Mouse (Mus musculus) T-helper 2 cell (primary cell): ENCODE measurements around the gene Kremen2.
"Not testable (repeated sequence)": the region's sequence is repeated elsewhere in the genome, so short reads cannot be mapped to it uniquely, and the experiment has no call there.

ENCODE experiments used
- in situ Hi-C: fragments of 300-600 bp; cut with MboI, MseI; formaldehyde crosslinking; loops from one replicate; pipeline ENCODE4 v1.15.1; 2025; ENCODE audit warnings: high pct_unique_total_duplicates

Gene Kremen2

DNA sequence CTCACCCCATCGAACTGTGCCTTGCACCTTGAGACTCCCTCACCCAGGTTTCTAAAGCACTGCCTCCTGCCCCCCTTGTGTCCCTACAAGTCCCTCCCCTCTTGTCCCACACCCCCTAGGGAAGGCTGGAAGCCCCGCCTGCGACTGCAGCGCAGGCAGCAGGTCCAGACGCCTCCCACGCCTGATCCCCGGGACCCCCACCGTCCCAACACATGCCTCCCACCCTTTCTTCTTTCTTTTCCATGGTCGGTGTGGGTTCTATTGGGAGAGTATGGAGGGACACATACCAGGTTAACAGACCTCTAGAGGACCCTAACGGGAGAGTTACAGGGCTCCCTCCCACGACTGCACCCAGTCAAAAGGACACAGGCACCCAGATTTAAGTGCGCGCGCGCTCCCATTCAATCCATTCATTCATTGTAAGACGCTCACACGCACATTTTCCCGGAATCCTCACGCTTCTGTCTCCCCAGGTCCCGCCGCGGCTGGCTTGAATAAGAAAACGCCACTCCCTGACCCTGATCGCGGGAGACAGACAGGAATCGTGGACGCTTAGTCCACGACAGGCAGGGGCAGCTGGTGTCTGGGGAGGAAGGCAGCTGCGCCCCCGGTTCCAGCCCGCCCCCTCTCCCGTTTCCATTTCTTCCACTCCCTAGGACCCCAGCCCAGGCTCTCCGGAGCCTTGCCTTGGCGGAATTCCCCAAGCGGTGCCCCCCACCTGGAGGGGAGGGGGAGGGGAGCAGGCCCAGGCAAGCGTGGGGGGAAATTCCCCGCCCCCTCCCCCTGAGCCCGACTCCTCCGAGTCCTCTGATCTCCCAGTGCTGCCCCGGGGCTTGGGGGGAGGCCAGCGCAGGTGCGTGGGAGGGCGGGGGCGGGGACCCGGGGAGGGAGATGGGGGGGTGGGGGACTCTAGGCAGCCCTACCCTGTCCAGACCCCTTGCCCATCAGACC, at the start of gene Kremen2:
Gene Kremen2 (minus strand): TSS at position 533 of the 951 bp plus-strand sequence.
- in situ Hi-C loops = no loop called here

DNA sequence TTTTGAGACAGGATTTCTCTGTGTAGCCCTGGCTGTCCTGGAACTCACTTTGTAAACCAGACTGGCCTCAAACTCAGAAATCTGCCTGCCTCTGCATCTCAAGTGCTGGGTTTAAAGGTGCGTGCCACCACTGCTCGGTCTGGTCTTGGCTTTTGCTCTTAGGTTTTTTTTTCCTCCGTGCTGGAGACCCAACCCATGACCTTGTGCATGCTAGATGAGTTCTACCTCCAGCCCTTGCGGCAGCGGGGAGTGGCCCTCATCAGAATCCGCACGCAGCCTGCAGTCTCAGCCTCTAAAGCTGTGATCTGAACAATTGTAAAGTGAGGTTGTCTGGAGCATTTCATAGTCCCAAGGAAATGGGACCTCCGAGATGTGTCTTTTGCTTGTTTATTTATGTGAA, 49.7 kb upstream of the Kremen2 start:
- in situ Hi-C loops = no loop called here

DNA sequence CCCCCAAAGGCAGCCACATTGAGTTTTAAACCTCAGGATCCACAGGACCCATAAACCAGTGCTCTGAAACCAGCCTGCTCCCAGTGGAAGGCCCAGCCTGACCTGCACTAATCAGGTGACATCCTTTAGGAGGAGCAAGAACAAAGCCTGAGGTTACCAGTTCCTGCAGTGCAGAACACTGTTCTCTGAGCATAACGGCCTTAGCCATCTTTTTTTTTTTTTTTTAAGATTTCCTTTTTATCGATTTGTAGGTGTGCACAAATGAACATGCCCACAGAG, 45.4 kb upstream of the Kremen2 start:
- in situ Hi-C loops = no loop called here

DNA sequence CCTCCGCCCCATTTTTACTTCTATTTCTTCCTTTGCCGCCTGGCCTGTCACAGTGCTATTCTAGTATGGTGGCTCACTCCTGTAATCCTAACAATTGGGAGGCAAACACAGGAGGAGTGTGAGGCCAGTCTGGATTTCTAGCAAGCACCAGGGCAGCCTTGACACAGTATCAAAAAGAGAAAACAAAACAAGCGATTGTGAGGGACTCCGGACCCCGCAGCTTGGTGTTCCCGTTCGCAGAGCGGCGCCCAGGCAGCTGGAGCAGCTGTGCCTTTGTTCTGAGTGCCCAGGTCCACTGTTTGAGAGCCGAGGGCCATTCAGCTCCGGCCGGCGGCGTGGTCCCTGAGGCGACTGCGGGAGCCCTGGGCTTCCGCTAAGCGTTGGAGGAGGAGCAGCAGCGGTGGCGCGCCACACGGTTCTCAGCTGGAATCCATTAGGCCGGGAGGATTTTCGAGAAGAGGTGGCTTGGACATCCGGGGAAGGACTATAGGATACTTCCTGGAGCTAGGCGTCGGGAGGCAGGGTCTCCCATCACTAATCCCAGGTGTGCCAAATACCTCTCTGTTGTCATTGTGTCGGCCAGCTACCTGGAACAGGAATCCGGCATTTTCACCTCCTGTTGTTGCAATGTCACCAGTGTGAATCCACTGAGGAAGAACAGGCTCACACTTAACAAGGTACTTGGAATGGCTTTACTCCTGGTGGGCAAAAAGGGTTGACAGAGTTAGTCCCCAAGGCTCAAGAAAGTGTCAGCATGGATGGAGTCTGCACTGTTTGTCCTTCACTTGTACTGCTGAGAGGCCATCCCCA, 44.8 kb upstream of the Kremen2 start, which contains the start of gene Srrm2:
Gene Srrm2 (plus strand): TSS at position 264 of the 810 bp plus-strand sequence.
- in situ Hi-C loops = no loop called here

DNA sequence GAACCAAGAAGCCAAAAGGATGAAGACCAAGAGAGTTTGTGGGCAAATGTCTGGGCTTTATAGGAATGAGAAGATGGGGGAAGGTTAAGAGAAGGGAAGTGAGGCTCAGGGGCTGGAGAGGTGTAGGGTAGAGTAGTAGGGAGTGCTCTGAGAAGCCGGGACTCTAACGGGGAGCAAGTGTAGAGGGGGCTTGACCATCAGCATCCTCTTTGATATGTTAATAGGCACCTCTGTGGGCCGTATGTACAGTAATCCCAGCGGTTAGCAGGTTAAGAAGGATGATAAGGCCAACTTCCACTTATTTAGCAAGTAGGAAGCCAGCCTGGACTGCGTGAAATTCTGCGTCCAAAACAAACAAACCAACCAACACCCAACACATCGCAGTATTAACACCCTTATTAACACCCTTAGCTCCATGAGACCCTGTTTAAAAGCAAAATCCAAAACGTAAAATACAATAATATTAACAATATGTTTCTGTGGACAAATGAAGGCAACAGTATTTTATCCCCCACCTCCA, 44.2 kb upstream of the Kremen2 start:
- in situ Hi-C loops = no loop called here

DNA sequence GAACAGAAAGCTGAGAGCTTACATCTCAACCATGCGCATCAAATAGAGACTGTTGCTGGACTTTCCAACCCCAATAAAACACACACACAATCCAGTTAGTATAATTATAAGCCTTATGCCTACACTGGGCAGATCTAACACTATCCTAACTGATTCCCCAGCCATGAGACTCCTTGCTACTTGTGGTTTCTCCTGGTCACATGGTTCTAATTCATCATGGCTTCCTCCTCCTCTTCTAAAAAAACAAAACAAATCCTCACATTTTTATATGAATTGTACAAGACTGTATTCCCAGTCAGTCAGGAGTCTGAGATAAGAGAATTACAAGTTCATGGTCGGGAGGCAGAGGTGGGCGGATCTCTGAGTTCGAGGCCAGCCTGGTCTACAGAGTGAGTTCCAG, 43.3 kb upstream of the Kremen2 start:
- in situ Hi-C loops = no loop called here

DNA sequence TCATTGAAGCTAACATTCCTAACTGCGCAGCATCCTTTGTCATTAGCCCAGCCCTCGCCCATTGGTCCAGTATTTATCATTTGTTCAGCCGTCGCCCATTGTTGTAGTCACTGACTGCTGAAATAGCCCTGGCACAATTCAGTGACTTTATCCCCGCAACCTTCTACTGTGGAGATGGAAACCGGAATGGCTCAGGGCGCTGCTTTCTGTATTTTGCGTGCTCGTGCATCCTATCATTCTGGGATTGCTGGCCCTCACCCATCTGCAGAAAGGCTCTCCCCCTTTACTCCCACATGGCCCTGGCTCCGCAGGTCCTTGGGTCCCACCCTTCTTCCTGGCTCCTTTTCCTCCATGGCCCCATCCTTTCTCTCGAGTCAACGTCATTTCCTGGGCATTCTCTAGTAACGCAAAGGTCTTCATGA, 40.9 kb upstream of the Kremen2 start:
- in situ Hi-C loops = no loop called here

DNA sequence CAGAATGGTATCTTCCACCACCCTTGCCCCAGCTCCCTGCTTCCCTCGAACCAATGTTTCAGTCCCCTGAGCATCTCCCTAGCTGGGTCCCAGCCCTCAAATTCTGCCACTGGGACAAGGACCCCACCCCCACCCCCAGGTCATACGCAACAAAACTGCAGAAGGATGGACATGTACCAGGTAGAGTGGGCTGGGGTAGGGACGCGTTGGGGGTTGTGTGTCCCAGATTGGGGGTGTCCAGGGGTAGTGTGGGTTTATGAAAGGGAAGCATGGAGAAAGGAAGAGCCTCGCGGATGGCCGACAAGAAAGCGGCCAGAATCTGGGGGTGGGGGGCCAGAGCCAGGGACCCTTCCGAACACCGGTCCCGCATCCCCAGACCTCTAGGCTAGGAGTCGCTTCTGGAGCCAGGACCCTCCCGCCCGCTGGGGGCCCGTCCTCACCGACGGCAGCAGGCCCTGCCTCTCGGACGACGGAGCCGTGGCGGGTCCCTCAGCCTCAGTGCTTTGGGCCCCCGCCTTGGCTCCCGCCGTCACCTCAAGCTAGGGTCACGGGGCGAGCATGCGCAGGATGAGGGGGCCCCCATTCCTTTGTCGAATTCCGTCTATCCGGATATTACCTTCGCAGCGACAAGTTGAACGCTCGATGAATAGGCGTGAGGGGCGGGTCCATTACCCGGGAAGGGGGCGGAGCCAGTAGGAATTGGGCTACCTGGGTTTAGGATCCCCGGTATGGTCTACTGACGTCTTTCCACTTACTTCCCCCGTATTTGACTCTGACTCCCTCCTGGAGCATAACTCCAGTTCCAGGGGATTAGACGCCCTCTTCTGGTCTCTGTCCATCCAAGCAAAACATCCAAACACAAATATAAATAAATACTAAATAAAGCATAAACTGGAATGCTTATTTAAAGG, 40.2 kb upstream of the Kremen2 start, which contains the start of gene Flywch2:
Gene Flywch2 (minus strand): TSS at position 521 of the 911 bp plus-strand sequence.
- in situ Hi-C loops = no loop called here

DNA sequence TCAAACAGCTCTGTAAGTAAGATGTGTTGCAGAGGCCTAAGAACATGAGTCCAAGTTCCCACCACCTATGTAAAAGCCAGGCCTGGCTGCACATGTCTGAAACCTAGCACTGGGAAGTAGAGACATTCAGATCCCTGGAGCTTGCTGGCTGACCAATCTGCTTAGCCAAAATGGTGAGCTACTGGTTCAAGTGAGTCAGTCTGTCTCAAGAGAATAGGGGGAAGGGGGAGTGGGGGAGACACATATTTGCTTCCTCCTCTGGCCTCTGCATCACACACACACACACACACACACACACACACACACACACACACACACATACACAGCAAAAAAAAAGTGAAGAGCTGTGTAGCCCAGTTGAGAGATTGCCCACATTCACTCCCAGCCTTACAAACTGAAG, 37.7 kb upstream of the Kremen2 start:
- in situ Hi-C loops = no loop called here

DNA sequence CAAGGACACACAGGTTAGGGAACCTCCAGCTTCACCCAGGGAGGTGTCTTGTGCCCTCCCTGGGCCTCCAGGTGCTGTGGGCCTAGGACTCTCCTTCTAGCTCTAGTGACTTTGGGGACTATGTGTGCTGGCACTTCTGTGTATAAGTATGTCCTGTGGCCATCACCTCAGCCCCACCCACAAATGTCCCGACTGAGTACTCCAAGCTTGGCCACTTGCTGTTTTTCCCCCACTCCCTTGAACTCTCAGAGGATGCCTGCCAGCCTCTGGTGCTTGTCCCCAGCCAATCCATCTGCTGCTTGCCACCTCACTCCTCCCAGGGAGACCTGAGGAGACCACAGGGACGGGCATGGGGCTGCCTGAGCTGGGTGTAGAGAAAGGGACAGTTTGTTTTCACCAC, 32.8 kb upstream of the Kremen2 start:
- in situ Hi-C loops = loop anchor here (5.0 kb wide), 1 partner anchor 74 kb away; no protein-coding TSS in a partner anchor

DNA sequence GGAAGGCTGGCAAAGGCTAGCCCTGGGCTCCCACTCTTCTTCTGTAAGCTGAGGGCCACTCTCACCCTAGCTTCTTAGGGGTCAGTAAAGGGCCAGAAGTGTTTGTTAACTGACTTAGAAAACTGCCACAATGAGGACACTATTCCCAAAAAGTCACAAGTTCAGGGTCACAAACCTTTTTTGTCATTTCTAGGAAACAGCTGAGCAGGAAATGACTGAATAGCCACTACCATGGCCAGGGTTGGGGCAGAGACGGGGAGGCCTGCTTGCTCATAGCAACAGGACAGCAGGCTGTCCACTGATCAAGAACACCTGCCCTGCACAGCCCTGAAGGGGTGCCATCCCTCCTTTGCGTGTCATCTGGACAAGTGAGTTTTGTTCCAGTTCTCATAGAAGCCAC, 31.5 kb upstream of the Kremen2 start:
- in situ Hi-C loops = loop anchor here (5.0 kb wide), 1 partner anchor 75 kb away; no protein-coding TSS in a partner anchor

DNA sequence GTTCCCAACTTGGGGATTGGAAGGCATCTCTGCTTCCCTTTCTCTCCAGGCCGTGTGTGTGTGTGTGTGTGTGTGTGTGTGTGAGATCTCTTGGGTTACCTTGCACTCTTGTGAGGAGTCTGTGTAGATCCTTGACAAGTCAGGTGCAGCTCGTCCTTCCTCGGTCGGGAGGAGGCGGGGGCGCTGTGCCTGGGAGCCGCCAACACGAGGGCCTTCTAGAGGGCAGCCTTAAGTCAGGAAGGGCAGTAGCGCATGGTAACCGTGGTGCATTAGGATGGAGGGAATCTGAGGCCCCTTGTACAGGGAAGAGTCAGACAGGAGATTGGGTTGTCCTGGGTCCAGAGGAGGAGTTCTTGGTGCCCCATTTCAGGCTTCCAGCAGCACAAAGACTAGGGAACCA, 30.6 kb upstream of the Kremen2 start:
- in situ Hi-C loops = loop anchor here (5.0 kb wide), 1 partner anchor 76 kb away; no protein-coding TSS in a partner anchor

DNA sequence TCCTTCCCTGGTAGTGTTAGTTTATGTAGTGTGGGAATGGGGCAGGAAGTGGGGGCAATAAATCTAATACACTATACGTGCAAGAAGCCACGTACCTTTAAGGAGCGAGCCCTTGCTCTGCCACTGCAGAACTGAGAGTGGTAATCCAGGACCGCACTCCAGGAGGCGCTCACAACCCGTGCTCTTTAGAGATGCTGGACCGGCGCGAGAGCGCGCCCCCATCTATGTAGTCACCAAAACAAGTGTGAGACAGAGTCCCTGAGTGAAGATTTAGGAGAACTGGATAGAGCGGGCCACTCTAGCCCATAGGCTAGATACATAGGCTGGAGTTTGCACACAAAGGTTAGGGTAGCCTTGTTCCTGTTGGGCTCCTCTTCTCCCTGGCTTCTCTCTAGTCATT, 28.5 kb upstream of the Kremen2 start:
- in situ Hi-C loops = no loop called here

DNA sequence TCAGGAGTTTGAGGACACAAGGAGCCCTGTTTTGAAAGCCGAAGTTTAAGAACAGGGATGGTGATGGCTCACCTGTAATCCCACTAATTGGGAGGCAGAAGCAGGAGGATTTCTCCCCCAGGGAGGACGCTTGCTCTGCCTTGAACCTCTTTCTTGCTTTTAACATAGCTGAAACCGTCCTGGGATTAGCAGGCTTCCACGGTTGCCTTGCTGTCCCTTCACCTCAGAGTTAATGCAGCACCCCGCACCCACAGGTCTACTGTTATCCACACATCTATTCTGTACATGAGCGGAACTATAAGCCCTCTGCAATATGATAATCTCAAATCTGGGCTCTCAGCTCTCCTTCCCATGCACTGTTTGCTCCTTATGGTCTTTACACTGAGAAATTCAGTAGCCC, 28.0 kb upstream of the Kremen2 start:
- in situ Hi-C loops = no loop called here

DNA sequence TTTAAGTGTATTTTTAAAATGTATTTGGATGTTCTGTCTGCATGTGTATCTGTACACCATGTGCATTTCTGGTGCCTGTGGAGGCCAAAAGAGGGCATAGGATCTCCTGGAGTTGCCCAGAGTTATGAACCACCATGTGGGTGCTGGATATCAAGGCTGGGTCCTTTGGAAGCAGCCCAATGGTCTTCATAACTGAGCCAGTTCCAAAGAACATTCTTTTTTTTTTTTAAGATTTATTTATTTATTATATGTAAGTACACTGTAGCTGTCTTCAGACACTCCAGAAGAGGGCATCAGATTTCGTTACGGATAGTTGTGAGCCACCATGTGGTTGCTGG, 26.6 kb upstream of the Kremen2 start:
- in situ Hi-C loops = not testable (repeated sequence)

DNA sequence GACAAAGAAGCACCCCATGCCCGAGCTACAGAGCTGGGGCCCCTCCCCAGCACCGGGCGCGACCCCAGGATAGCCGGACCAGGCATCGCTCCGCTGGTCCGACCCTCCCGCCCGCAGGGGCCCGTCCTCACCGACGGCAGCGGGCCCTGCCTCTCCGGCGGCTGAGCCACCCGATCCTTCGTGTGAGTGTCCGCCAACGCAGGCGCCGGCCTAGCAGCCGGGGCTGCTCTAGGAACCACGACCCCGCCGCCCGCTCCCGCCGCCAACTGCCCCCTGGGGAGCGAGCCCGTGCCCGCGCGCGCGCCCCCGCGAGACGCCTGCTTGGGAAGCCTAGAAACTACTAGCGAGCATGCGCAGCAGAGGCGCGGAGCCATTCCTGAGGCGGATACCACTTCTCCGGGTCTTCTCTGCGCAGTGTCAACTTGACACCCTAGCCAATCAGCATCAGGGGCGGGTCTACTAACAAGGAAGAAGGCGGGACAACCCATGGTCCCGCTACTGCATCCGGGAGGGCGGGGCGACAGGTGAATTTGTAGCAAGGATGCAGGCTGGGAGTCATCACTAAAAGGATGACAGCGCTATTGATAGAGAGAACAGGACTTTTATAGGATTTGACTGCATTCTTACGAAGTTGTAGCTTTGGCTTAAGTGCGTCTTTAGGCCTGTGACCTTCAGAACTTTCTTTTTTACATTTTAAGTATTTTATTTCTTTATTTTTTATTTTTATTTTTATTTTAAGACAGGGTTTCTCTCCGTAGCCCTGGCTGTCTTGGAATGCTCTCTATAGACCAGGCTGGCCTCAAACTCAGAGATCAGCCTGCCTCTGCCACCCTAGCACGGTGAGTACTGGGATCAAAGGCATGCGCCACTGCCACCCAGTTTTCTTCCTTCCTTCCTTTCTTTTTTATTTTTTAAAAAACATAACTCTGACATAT, 25.9 kb upstream of the Kremen2 start, which contains the start of gene Flywch1:
Gene Flywch1 (minus strand): TSS at position 319 of the 935 bp plus-strand sequence.
- in situ Hi-C loops = no loop called here

DNA sequence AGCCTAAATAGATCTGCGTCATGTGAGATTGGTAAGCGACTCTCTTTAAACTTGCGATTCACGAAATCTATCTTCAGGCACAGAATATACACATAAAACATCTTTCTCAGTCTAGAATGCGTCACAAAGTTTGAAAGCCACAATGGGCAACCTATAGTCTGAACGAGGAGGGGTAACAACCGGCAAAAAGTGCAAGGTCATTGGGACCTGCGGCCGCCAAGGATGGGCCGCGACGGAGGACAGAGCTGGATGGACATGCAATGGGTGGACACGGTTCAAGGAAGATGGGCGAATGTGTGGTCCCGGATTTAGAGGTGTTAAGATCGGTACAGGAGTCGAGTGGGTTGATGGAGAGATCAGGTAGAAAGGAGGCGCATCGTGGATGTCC, 25.3 kb upstream of the Kremen2 start:
- in situ Hi-C loops = no loop called here

DNA sequence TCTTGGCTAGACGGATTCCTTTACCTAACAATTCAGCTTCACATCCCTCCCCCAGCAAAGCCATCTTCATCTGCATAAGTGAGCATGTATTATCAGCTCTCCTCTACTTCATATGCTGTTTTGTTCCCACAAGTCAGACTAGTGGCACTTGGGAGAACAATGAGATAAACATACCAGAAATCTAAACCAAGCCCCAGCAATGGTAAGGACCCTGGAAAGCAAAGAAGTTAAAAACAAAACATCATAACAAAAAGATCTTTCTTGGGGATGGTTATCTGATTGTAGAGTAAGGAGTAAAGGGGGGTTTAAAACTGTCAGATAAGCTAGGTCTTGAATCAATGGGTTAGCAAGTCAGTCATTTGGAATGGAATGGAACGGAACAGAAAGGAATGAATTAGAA, 24.9 kb upstream of the Kremen2 start:
- in situ Hi-C loops = no loop called here

DNA sequence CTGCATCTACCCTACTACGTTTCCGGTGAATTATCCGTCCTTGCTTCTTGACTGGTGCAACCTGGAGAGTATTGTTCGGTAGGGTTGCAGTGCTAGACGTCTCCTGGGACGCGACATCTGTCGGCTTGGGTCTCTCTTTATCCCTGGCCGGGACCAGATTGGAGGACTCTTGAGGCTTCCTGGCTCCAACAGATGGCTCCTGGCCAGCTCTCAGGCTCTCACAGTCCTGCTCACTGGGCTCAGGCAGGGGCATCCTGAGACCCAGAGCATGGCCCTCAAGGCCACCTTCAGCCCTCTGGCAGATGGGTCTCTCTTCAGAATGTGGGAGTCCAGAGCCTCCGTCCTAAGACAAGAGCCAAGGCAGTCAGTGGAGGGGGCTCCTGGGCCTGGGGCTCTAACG, 17.3 kb upstream of the Kremen2 start:
- in situ Hi-C loops = no loop called here

DNA sequence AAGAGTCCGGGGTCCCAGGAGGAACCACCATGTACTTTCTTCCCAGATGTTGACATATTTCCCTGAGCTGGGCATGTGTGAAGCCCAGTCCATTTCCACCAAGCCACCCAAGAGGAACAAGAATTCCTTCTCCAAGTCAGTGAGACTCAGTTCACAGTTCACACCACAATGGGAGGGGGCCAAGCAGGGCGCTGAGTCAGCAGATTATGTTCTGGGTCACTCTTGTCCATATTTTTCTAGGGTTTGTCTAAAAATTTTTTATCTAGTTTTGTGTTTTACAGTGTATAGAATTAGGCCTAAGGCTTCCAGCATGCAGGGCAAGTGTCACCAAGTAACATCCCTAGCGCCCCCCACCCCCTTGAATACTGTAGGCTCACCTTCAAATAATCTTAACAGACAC, 15.5 kb upstream of the Kremen2 start:
- in situ Hi-C loops = no loop called here
